Mouse (Mus musculus): ENCODE measurements around the gene Filip1.

DNA sequence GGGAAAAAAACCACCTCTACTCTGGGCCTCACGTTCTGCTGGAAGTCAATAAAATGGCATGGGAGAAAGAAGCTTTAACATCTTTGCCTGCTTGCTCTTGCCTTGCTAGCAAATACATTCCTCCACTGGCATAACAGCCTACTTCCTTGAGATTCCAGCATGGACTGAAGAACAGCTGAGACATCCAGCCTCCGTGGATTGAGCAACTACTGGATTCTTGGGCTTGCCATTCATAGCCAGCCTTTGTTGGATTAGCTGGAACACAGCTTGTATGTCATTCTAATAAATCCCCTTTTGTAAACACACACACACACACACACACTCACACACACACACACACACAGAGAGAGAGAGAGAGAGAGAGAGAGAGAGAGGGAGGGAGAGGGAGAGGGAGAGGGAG lies 185.6 kb downstream of the Filip1 start:
- no peak for TF ChIP-seq USF1 (IDR thresholded peaks at IDR 0.05; ENCODE audit: low read depth, low read length)
- TF ChIP-seq SMC3 (IDR thresholded peaks at IDR 0.05; ENCODE audit: low read depth, low read length) = no peak
- no peak for TF ChIP-seq HCFC1 (IDR thresholded peaks at IDR 0.05; ENCODE audit: low read depth, low read length)
- no peak for TF ChIP-seq TAL1 (IDR thresholded peaks at IDR 0.05; ENCODE audit: low read length)
- TF ChIP-seq MYC (IDR thresholded peaks at IDR 0.05; ENCODE audit: low read depth, low read length) = no peak
- no peak for TF ChIP-seq ELF1 (IDR thresholded peaks at IDR 0.05; ENCODE audit: low read depth, low read length)

Data from MEL (cell line).